Mouse (Mus musculus) lung, postnatal 0 days (tissue): ENCODE data around the gene Efna2. TPM values are rescaled to one million over a fixed set of nuclear protein-coding genes. Genes with fewer than 3 reads are reported as not detected.

Source experiments
- ATAC-seq: fragments of 200-750 bp; cut with Nextera tagmentation; 2 replicates; pipeline ENCODE4 v1.8.0; 2017; ENCODE audit warnings: moderate library complexity
- DNase-seq: peaks from one replicate; pipeline ENCODE4 v3.0.0-alpha.2; 2016; ENCODE audit warnings: low spot score
- H3K27ac ChIP-seq: fragments of 300-500 bp; sonication (generic); 2 replicates; pipeline ENCODE4 v1.5.1; 2014; ENCODE audit warnings: antibody characterized with exemption, mild to moderate bottlenecking, low read length, mixed read lengths
- H3K27me3 ChIP-seq: fragments of 300-500 bp; sonication (generic); replicated peaks from 2 replicates; pipeline ENCODE4 v1.6.1; 2014; ENCODE audit warnings: low read length, mixed read lengths; ENCODE audit not compliant: insufficient read depth
- H3K36me3 ChIP-seq: fragments of 300-500 bp; sonication (generic); 2 replicates; pipeline ENCODE4 v1.6.1; 2014; ENCODE audit warnings: low read length, mixed read lengths; ENCODE audit not compliant: insufficient read depth
- H3K4me1 ChIP-seq: fragments of 300-500 bp; sonication (generic); 2 replicates; pipeline ENCODE4 v1.6.1; 2014; ENCODE audit warnings: antibody characterized with exemption, low read depth, low read length, mixed read lengths; ENCODE audit not compliant: insufficient read depth
- H3K4me2 ChIP-seq: fragments of 300-500 bp; sonication (generic); replicated peaks from 2 replicates; pipeline ENCODE4 v1.6.1; 2014; ENCODE audit warnings: low read depth, mild to moderate bottlenecking, low read length, moderate library complexity, mixed read lengths
- H3K4me3 ChIP-seq: fragments of 300-500 bp; sonication (generic); 2 replicates; pipeline ENCODE4 v1.5.1; 2014; ENCODE audit warnings: low read depth, low read length
- H3K9ac ChIP-seq: fragments of 300-500 bp; sonication (generic); replicated peaks from 2 replicates; pipeline ENCODE4 v1.6.1; 2014; ENCODE audit warnings: low read depth, mild to moderate bottlenecking
- H3K9me3 ChIP-seq: fragments of 300-500 bp; sonication (generic); 2 replicates; pipeline ENCODE4 v1.6.1; 2016; ENCODE audit warnings: low read length, mixed read lengths
- CTCF ChIP-seq: IDR thresholded peaks from 2 replicates; pipeline ENCODE4 v1.5.1; 2016; ENCODE audit warnings: antibody characterized with exemption, mild to moderate bottlenecking
- EP300 ChIP-seq: IDR thresholded peaks from 2 replicates; pipeline ENCODE4 v1.6.1; 2016; ENCODE audit warnings: antibody characterized with exemption, mild to moderate bottlenecking, control low read depth
- WGBS: fragments of 180-500 bp; shearing (Covaris S2); extraction: QIAGEN DNeasy Blood & Tissue Kit; methylation state at CpG from one replicate; pipeline ENCODE4 v1.1.7; 2014; 5-methylcytosine and 5-hydroxymethylcytosine counted together
- polyA plus RNA-seq: library from polyadenylated mRNA; unstranded; fragments of >200 nt; fragmentation: Nextera tagmentation; extraction: Ambion mirVana; gene quantifications from 2 replicates; pipeline ENCODE4 v1.2.1, GENCODE M21; 2015

The Efna2 gene
- polyA plus RNA-seq, 1 experiment from 2014 or later, result 5.1 TPM

DNA sequence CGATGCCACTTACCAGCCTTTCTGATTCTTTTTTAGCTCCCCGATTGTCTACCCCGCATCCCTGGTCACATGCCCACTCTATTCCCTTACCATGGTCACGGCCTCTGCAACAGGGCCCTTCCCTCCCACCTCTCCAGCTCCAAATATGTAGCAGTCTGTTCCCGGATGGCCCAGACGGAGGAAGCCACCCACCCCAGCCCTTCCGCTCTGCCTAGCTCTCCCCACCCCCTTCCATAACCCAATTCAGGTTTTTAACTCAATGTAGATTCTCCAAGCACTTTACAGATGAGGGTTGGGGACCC, 22.6 kb upstream of the Efna2 start:
- TF ChIP-seq EP300, result peak; percentile 46; the same call in 1 of the 2 replicates
- no peak for TF ChIP-seq CTCF
- Histone ChIP-seq H3K9ac (no peak overlapping the region), H3K9me3 (no peaks in the 10 kb centered on the region), H3K36me3 (peaks cover 40% of the 10 kb centered on the region), H3K4me3 (no peak overlapping the region), H3K4me2 (no peak overlapping the region), H3K27ac (peak overlapping the region; percentile 98), H3K4me1 (peaks cover 59% of the 10 kb centered on the region), H3K27me3 (no peaks in the 10 kb centered on the region)
- DNase-seq (peak; percentile 76), ATAC-seq (no peak)
- WGBS, result 33% methylated on average over 7 of the region's 7 CpGs

DNA sequence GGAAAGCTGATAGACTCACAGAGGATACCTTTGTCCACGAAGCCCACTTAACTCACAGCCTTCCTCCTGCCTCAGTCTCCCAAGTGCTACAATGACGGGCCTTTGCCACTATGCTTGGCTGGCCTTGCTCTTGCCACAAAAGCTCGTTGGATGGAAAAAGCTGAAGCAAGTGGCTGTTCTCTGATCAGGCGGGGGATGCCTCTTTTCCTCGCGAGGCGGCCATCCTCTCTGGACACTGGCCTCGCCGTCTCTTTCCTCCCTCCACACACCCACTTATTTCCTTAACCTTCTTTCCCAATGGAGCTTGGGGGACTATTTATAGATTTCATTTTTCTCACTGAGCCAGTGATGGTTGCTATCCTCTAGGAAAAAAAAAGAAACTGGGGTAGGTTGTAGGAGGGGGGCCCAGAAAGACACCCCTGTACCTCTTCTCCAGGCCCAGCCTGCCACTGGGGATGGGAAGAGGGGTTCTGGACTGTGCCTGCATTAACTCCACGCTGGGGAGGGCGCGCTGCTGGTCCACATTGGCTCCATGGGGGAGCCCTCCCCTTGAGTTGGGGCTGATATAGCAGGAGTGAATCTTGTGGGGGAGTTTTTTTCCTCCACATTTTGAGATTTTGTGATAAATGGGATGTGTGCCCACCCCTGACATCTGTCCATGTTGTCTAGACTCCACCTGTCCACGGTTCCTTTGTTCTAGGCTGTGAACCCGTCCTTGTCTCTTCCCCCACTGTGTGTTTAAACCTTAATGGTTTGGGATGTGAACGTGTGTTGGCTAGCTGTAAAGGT, 21.9 kb upstream of the Efna2 start:
- Histone ChIP-seq H3K27me3 (no peaks in the 10 kb centered on the region), H3K4me1 (peaks cover 61% of the 10 kb centered on the region), H3K36me3 (peaks cover 40% of the 10 kb centered on the region), H3K9me3 (no peaks in the 10 kb centered on the region), H3K9ac (no peak overlapping the region), H3K27ac (peak overlapping the region; percentile 98), H3K4me2 (no peak overlapping the region), H3K4me3 (no peak overlapping the region)
- TF ChIP-seq CTCF (no peak), EP300 (no peak)
- ATAC-seq (no peak), DNase-seq (no peak)
- 48% methylated on average over 15 of the region's 15 CpGs for WGBS

DNA sequence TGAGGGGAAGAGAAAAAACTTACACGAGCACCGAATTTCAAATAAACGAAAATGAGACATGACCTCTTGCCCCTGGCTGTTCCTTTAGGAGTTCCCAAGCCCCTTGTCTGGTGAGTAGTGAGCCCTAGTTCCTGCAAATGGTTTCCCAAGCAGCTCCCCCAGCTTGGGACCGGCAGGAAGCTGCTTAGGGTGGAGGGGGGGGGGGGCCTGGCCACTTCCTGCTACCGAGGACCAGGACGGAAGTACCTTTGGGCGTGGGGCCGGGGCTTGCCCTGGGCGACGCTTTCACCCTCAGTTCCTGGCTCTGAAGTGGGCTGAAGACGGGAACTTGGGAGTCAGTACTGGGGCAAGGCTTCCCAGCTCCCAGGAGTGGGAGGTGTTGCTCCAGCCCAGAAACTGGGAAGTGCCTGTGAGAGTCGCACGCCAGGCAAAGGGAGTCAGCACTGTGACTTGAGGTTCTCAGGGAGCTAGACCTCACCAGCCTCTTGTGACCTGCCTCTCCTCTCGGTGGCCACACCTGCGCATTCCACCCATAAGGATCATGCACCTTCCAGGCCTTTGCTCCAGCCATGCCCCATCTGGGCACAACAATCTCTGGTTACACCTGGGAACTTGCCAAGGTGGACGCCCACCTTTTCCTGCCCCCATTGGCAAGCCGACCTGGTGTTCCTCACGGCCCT, 20.8 kb upstream of the Efna2 start:
- Histone ChIP-seq H3K36me3 (peaks cover 37% of the 10 kb centered on the region), H3K9me3 (no peaks in the 10 kb centered on the region), H3K4me2 (peak overlapping the region; percentile 67), H3K4me1 (peaks cover 58% of the 10 kb centered on the region), H3K4me3 (no peak overlapping the region), H3K27me3 (no peaks in the 10 kb centered on the region), H3K9ac (peak overlapping the region; percentile 29; the same call in 1 of the 2 replicates), H3K27ac (peak overlapping the region; percentile 98)
- peak; percentile 42 for ATAC-seq
- TF ChIP-seq CTCF (no peak), EP300 (peak; percentile 75)
- WGBS, result 2% methylated on average over 18 of the region's 18 CpGs
- peak; percentile 94 for DNase-seq

DNA sequence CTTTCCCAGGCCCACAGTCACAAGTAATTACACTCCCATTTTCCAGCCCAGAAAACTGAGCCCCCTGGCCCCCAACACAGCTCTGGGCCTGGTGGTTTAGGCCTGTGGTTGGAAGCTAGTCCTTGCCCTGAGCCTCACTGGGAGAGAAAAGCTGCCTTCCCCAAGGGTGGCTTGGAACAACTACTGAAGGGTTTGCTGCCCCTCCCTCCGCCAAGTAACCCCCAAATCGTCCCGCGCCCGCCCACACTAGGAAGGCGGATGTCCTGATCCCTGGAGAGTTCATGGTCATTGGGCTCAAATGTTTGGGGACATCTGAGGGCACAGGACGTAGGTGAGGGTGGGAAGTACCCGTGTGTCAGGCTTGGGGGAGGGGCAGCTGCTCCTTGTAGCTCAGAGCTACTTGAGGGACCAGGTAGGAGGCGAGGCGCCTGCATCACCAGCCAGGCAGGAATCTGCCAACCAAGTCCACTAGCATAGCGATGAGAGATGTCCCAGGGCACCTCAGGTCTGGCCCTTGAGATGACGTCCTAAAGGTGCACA, 20.2 kb upstream of the Efna2 start:
- Histone ChIP-seq H3K9me3 (no peaks in the 10 kb centered on the region), H3K9ac (peak overlapping the region; percentile 36; the same call in 1 of the 2 replicates), H3K27ac (peak overlapping the region; percentile 98), H3K36me3 (peaks cover 31% of the 10 kb centered on the region), H3K27me3 (no peaks in the 10 kb centered on the region), H3K4me1 (peaks cover 55% of the 10 kb centered on the region), H3K4me2 (peak overlapping the region; percentile 67), H3K4me3 (peak overlapping the region; percentile 14; the same call in 1 of the 2 replicates)
- TF ChIP-seq EP300, result peak; percentile 47
- no peak for TF ChIP-seq CTCF
- DNase-seq (peak; percentile 90), ATAC-seq (peak; percentile 25)
- 9% methylated on average over 12 of the region's 12 CpGs for WGBS

DNA sequence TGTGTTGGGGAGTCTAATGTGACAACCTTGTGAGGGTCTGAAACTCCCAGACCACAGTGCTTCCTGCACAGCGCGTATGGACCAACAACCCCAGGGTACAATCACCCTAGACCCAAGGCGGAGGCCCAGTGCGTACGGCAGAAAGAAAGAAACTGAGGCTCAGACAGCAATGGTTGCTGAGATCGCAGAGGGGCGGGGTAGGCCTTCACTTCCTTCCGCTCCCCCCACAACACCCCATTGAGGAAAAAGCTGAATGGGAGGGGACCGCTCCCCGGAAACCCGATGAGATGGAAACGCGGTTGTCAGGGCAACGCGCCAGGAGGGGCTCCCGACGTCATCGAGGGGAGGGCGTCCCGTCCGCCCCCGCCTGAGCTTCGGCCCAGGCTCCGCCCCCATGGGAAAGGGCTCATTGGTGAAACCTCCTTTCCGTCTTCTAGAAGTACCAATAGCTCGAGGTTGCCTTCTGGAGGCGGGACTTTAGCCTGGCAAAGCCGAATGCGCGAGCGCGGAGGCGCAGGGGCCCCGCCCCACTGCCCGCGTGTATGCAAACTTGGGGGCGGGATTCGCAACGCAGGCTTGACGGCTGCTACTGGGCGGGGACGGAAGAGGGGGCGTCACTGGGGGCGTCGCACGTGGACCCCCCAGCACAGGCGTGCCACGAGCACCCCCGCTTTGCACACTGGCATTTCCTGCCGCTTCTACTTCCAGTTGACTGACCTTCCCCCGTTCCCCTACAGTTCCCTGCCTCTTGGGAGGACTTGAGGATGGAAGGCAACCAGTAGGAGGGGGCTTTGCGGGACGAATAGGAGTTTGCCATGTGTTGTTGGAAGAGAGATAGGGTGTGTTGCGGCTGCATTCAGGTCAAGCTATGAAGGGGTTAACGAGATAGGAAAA, 19.5 kb upstream of the Efna2 start:
- peak; percentile 27; the same call in 1 of the 2 replicates for TF ChIP-seq EP300
- TF ChIP-seq CTCF, result no peak
- ATAC-seq (peak; percentile 75), DNase-seq (peak; percentile 99)
- H3K27ac ChIP-seq, result peak overlapping the region; percentile 98
- H3K9ac ChIP-seq, result peak overlapping the region; percentile 51; the same call in 1 of the 2 replicates
- WGBS, result under 1% methylated on average over 53 of the region's 55 CpGs
- no peaks in the 10 kb centered on the region for H3K9me3 ChIP-seq
- H3K27me3 ChIP-seq, result no peaks in the 10 kb centered on the region
- H3K4me2 ChIP-seq, result peak overlapping the region; percentile 67
- peaks cover 62% of the 10 kb centered on the region for H3K4me1 ChIP-seq
- peaks cover 24% of the 10 kb centered on the region for H3K36me3 ChIP-seq
- peak overlapping the region; percentile 36 for H3K4me3 ChIP-seq
